Mouse (Mus musculus) G1E (cell line): ENCODE results near the gene Igsf11. TPM values are rescaled to one million over a fixed set of nuclear protein-coding genes. Genes with fewer than 3 reads are reported as not detected.
"Not testable (repeated sequence)": the region's sequence is repeated elsewhere in the genome, so short reads cannot be mapped to it uniquely, and the experiment has no call there.

Source experiments
- ATAC-seq: 2 replicates; pipeline ENCODE4 v1.8.0; 2016; ENCODE audit warnings: mild to moderate bottlenecking; ENCODE audit not compliant: insufficient number of reproducible peaks, poor library complexity, low FRiP score, severe bottlenecking; ENCODE audit errors: extremely low read depth
- DNase-seq: peaks from one replicate; pipeline ENCODE4 v3.0.0; 2012; ENCODE audit warnings: low spot score
- H3K27me3 ChIP-seq: 2 replicates; pipeline ENCODE4 v1.6.1; 2012; ENCODE audit warnings: mild to moderate bottlenecking, low read length, inconsistent platforms; ENCODE audit not compliant: insufficient read depth
- H3K36me3 ChIP-seq: replicated peaks from 2 replicates; pipeline ENCODE3; 2012; ENCODE audit warnings: mild to moderate bottlenecking, inconsistent platforms
- H3K4me1 ChIP-seq: 2 replicates; pipeline ENCODE4 v1.6.1; 2012; ENCODE audit warnings: low read depth, low read length, inconsistent platforms, mixed read lengths; ENCODE audit not compliant: insufficient read depth
- H3K4me3 ChIP-seq: 2 replicates; pipeline ENCODE4 v1.5.1; 2012; ENCODE audit warnings: low read depth, mild to moderate bottlenecking, inconsistent platforms, low read length, moderate library complexity, mixed read lengths
- H3K9me3 ChIP-seq: replicated peaks from 2 replicates; pipeline ENCODE4 v1.6.1; 2012; ENCODE audit warnings: inconsistent platforms
- CTCF ChIP-seq: IDR thresholded peaks from 2 replicates; pipeline ENCODE4 v1.5.1; 2012; ENCODE audit warnings: low read depth, low read length, inconsistent platforms, mixed read lengths
- GATA1 ChIP-seq: IDR thresholded peaks from 2 replicates; pipeline ENCODE4 v1.6.1; 2012; ENCODE audit warnings: borderline replicate concordance, low read length, inconsistent platforms, mixed read lengths
- GATA2 ChIP-seq: IDR thresholded peaks from 2 replicates; pipeline ENCODE4 v1.6.1; 2012; ENCODE audit warnings: low read depth, low read length, inconsistent platforms, borderline replicate concordance
- POLR2AphosphoS5 ChIP-seq: IDR thresholded peaks from 2 replicates; pipeline ENCODE4 v1.6.1; 2012; ENCODE audit warnings: low read depth, low read length, inconsistent platforms; ENCODE audit not compliant: insufficient replicate concordance
- TAL1 ChIP-seq: conservative IDR thresholded peaks from 2 replicates; pipeline ENCODE4 v1.6.1; 2012; ENCODE audit warnings: low read depth, low read length, inconsistent platforms, mixed read lengths
- polyA plus RNA-seq: library from polyadenylated mRNA; stranded (reverse); fragments of >175 nt; gene quantifications from 2 replicates; pipeline ENCODE4 v1.2.3, GENCODE M21; 2012
- total RNA-seq, 2 experiments: library from RNA; stranded (forward) in 1 of 2; stranded (reverse) in 1 of 2; fragments of 200-1000 nt in 1 of 2; fragments of >200 nt in 1 of 2; fragmentation: Nextera tagmentation in 1 of 2; gene quantifications; 2 replicates each; pipeline ENCODE4 v1.2.3; 2014 to 2017

The Igsf11 gene
- total and polyA plus RNA-seq, 3 experiments = 0.05 TPM; not detected in 2

DNA sequence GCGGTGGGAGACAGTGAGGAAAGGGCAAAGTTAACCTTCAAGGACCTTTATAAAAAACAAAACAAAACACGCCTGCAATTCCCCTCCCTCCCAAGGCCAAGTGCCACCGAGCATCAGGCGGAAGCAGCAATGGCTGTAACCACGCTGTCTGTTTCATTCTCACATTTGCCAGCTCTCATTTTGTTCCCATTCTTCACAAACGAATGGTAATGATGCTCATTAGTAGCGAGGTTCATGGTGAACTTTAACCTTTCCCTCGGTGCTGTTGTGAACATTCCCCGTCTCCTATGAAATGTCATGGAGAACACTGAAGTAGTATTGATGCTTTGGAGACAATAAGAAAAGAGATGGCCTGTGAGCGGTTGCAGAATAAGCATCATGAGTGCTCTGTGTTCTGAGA is 74.6 kb downstream of the Igsf11 start:
- no peak for ATAC-seq
- Histone ChIP-seq H3K4me3 (no peak overlapping the region), H3K4me1 (no peaks in the 10 kb centered on the region), H3K36me3 (no peaks in the 10 kb centered on the region), H3K27me3 (no peaks in the 10 kb centered on the region), H3K9me3 (peaks cover 24% of the 10 kb centered on the region)
- TF ChIP-seq GATA2 = no peak
- TF ChIP-seq POLR2AphosphoS5 = no peak
- no peak for TF ChIP-seq GATA1
- TF ChIP-seq TAL1 = no peak
- no peak for TF ChIP-seq CTCF
- DNase-seq = no peak

- Histone ChIP-seq H3K36me3 (no peaks in the 10 kb centered on the region), H3K4me1 (no peaks in the 10 kb centered on the region), H3K27me3 (no peaks in the 10 kb centered on the region), H3K4me3 (no peak overlapping the region), H3K9me3 (peaks cover 10% of the 10 kb centered on the region)
- TF ChIP-seq CTCF (no peak), POLR2AphosphoS5 (no peak), GATA1 (no peak), TAL1 (no peak), GATA2 (no peak)
- no peak for ATAC-seq
- DNase-seq = no peak
Observed at GRCm38 (mm10) chr16:38976151-38976550, 83.7 kb downstream of the Igsf11 start.

- ATAC-seq = no peak
- TF ChIP-seq GATA1 (no peak), TAL1 (no peak), CTCF (no peak), POLR2AphosphoS5 (no peak), GATA2 (no peak)
Observed at GRCm38 (mm10) chr16:38978546-38978945, 86.1 kb downstream of the Igsf11 start.

GRCm38 (mm10) chr16:38980546-38980945 is 88.1 kb downstream of the Igsf11 start:
- TF ChIP-seq GATA1 (no peak), GATA2 (no peak), CTCF (no peak)
- peaks cover 12% of the 10 kb centered on the region for H3K9me3 ChIP-seq
- H3K4me1 ChIP-seq = no peaks in the 10 kb centered on the region
- no peak for ATAC-seq
- no peaks in the 10 kb centered on the region for H3K27me3 ChIP-seq
- no peak overlapping the region; the same call in 1 of the 2 replicates for H3K4me3 ChIP-seq
- DNase-seq = no peak
- no peaks in the 10 kb centered on the region for H3K36me3 ChIP-seq

More at GRCm38 (mm10) chr16:38978546-38978945, 86.1 kb downstream of the Igsf11 start:
- peaks cover 12% of the 10 kb centered on the region for H3K9me3 ChIP-seq
- no peak for DNase-seq
- no peak overlapping the region for H3K4me3 ChIP-seq
- H3K4me1 ChIP-seq = no peaks in the 10 kb centered on the region
- H3K36me3 ChIP-seq = no peaks in the 10 kb centered on the region
- no peaks in the 10 kb centered on the region for H3K27me3 ChIP-seq

GRCm38 (mm10) chr16:38982051-38982450 is 89.6 kb downstream of the Igsf11 start:
- Histone ChIP-seq H3K27me3 (no peaks in the 10 kb centered on the region), H3K36me3 (no peaks in the 10 kb centered on the region), H3K9me3 (peaks cover 6% of the 10 kb centered on the region), H3K4me1 (no peaks in the 10 kb centered on the region), H3K4me3 (no peak overlapping the region)
- ATAC-seq = no peak
- DNase-seq = no peak
- TF ChIP-seq TAL1 = no peak
- TF ChIP-seq GATA2 = no peak
- no peak for TF ChIP-seq CTCF
- TF ChIP-seq GATA1 = no peak
- no peak for TF ChIP-seq POLR2AphosphoS5

- ATAC-seq (no peak), DNase-seq (no peak)
- peaks cover 6% of the 10 kb centered on the region for H3K9me3 ChIP-seq
- no peaks in the 10 kb centered on the region for H3K27me3 ChIP-seq
- H3K36me3 ChIP-seq = no peaks in the 10 kb centered on the region
- TF ChIP-seq GATA1 (no peak), GATA2 (no peak), POLR2AphosphoS5 (no peak), TAL1 (no peak), CTCF (no peak)
- no peak overlapping the region for H3K4me3 ChIP-seq
- H3K4me1 ChIP-seq = no peaks in the 10 kb centered on the region
Observed at GRCm38 (mm10) chr16:38982508-38983236, 90.2 kb downstream of the Igsf11 start.

- not testable (repeated sequence) for H3K27me3 ChIP-seq, H3K9me3 ChIP-seq, DNase-seq, H3K4me3 ChIP-seq, H3K36me3 ChIP-seq, ATAC-seq, H3K4me1 ChIP-seq
Observed at GRCm38 (mm10) chr16:38983850-38984249, 91.4 kb downstream of the Igsf11 start.
